Mouse (Mus musculus) hindbrain, postnatal 0 days (tissue): Measurements from ENCODE around the gene Chrdl2. TPM values are rescaled to one million over a fixed set of nuclear protein-coding genes. Genes with fewer than 3 reads are reported as not detected.
"Not testable (repeated sequence)": the region's sequence is repeated elsewhere in the genome, so short reads cannot be mapped to it uniquely, and the experiment has no call there.

Experiments
- ATAC-seq: fragments of 200-750 bp; cut with Nextera tagmentation; 2 replicates; pipeline ENCODE4 v1.8.0; 2017; ENCODE audit warnings: mild to moderate bottlenecking, moderate TSS enrichment, moderate library complexity
- DNase-seq: peaks from one replicate; pipeline ENCODE4 v3.0.0-alpha.2; 2015; ENCODE audit warnings: low spot score
- H3K27ac ChIP-seq: fragments of 300-500 bp; sonication (generic); 2 replicates; pipeline ENCODE4 v1.5.1; 2014; ENCODE audit warnings: mild to moderate bottlenecking
- H3K27me3 ChIP-seq: fragments of 300-500 bp; sonication (generic); 2 replicates; pipeline ENCODE4 v1.6.1; 2014; ENCODE audit warnings: low read length, mixed read lengths; ENCODE audit not compliant: insufficient read depth
- H3K36me3 ChIP-seq: fragments of 300-500 bp; sonication (generic); 2 replicates; pipeline ENCODE4 v1.6.1; 2014; ENCODE audit warnings: low read length, mixed read lengths; ENCODE audit not compliant: insufficient read depth
- H3K4me1 ChIP-seq: fragments of 300-500 bp; sonication (generic); 2 replicates; pipeline ENCODE4 v1.6.1; 2014; ENCODE audit warnings: antibody characterized with exemption, low read length, mixed read lengths; ENCODE audit not compliant: insufficient read depth
- H3K4me2 ChIP-seq: fragments of 300-500 bp; sonication (generic); 2 replicates; pipeline ENCODE4 v1.6.1; 2014; ENCODE audit warnings: low read depth, mild to moderate bottlenecking, low read length, moderate library complexity, mixed read lengths
- H3K4me3 ChIP-seq: fragments of 300-500 bp; sonication (generic); 2 replicates; pipeline ENCODE4 v1.5.1; 2014; ENCODE audit warnings: low read length
- H3K9ac ChIP-seq: fragments of 300-500 bp; sonication (generic); replicated peaks from 2 replicates; pipeline ENCODE4 v1.6.1; 2014; ENCODE audit warnings: mild to moderate bottlenecking, low read length, moderate library complexity, mixed read lengths
- H3K9me3 ChIP-seq: fragments of 300-500 bp; sonication (generic); 2 replicates; pipeline ENCODE4 v1.6.1; 2016; ENCODE audit warnings: low read length, mixed read lengths
- CTCF ChIP-seq: IDR thresholded peaks from 2 replicates; pipeline ENCODE4 v1.5.1; 2016; ENCODE audit warnings: antibody characterized with exemption, control low read depth, low read depth
- WGBS: fragments of 180-500 bp; shearing (Covaris S2); extraction: QIAGEN DNeasy Blood & Tissue Kit; methylation state at CpG from one replicate; pipeline ENCODE4 v1.1.7; 2014; 5-methylcytosine and 5-hydroxymethylcytosine counted together
- polyA plus RNA-seq: library from polyadenylated mRNA; unstranded; fragments of >200 nt; fragmentation: Nextera tagmentation; extraction: Ambion mirVana; gene quantifications from 2 replicates; pipeline ENCODE4 v1.2.1, GENCODE M21; 2015
- total RNA-seq: library from RNA; depleted of rRNA; stranded (reverse); fragments of >200 nt; gene quantifications from 2 replicates; pipeline ENCODE4 v1.2.3, GENCODE M21; 2014

Chrdl2 gene
- total and polyA plus RNA-seq, 2 experiments from 2014 or later = 1.8 to 2.2 TPM

DNA sequence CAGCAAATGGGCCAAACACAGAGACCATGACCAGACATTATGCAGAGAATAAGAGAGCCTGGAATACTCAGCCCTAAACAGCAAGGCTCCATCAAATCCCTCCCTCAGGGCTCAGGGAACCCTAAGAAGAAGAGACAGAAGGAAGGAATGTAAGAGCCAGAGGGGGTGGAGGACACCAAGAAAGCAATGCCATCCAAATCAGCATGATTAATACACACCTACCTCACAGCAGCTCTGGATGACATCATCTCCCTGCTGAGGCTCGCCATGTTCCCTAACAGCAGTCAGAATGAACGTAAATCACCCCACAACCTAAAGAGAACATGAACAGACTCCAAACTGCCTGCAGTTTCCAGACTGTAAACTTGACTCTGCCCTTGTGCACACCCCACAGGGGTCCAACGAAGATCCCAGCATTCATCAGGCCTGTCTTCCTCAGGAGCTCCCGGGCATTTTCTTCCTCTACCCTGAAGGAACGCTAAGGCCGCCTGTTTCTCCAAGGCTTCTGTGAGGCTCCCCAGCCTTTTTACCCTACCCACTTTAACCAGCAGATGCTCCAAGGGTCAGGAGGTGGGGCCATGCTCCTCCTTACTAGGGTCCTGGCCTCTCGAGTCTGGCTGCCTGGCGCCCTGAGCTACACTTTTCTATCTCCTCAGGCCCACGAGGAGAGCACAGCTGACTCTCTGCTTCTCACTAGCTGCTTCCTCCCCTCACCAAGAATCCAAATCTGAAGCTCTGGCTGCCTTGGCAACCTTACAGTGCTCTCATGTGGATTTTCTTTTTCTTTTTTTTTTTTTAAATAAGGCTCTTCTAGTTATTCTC, 40.7 kb upstream of the Chrdl2 start:
- Histone ChIP-seq H3K9ac (peak overlapping the region; percentile 35), H3K36me3 (no peaks in the 10 kb centered on the region)

DNA sequence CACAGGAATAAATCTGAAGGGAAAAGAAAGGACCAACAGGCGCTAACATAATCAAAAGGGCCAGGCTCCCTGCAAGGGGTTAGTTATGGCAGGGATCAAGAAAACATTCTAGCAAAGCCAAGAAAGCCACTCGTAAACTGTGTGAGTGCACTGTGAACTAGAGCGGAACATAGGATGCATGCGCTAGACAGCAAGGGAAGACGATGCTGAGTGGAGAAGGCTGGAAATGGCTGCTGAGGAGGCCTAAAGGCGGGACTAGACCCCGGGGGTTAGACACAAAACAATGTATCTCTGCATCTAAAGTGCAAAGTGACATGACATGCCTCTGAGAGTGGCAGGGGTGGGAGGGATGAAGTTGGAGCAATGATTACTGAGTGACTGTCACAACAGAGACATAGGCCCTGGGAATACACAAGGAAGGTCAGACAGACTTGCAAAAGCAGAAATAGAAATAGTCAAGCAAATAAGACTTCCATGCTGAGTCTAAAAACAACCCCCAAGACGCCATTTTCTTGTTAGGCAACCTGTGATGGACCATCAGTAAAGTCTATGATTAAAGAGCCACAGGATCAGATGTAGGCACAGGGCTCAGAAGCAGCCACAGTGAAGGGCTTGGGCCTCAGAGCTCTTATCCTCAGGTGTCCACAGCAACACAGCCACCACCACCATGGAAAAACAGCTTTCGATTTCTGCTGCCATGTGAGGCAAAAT, 39.8 kb upstream of the Chrdl2 start:
- ATAC-seq (peak; percentile 34; the same call in 1 of the 2 replicates), DNase-seq (peak; percentile 43)
- Histone ChIP-seq H3K4me3 (no peak overlapping the region), H3K27me3 (no peaks in the 10 kb centered on the region), H3K9me3 (no peaks in the 10 kb centered on the region), H3K36me3 (no peaks in the 10 kb centered on the region), H3K4me1 (peaks cover 25% of the 10 kb centered on the region), H3K9ac (0 out of 2 replicates have a peak overlapping the region, but pooled peaks have one; percentile 10), H3K4me2 (peak overlapping the region; percentile 20; the same call in 1 of the 2 replicates), H3K27ac (peak overlapping the region; percentile 88)
- no peak for TF ChIP-seq CTCF
- WGBS = 24% methylated on average over 9 of the region's 9 CpGs

More for the DNA sequence above, 40.7 kb upstream of the Chrdl2 start:
- ATAC-seq = peak; percentile 74
- 8% methylated on average over 9 of the region's 9 CpGs for WGBS
- Histone ChIP-seq H3K27ac (peak overlapping the region; percentile 88), H3K4me3 (no peak overlapping the region), H3K4me2 (peak overlapping the region; percentile 39), H3K27me3 (no peaks in the 10 kb centered on the region), H3K4me1 (peaks cover 25% of the 10 kb centered on the region), H3K9me3 (no peaks in the 10 kb centered on the region)
- no peak for TF ChIP-seq CTCF
- peak; percentile 66 for DNase-seq

DNA sequence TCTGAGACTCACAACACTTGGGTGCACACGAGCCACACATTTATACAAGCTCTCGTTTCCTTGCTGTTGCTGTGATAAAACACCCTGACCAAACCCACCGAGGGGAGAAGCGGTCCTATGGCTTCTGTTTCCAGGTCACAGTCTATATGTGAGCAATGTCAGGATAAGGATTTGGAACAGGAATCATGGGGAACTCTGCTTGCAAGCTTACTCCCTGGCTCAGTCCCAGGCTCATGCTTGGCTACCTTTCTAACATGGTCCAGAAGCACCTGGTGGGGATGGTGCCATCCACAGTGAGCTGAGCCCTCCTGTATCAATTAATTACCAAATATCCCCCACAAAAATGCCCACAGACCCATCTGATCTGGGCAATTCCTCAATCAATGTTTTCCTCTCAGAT, 36.8 kb upstream of the Chrdl2 start:
- H3K36me3 ChIP-seq = no peaks in the 10 kb centered on the region
- TF ChIP-seq CTCF = no peak
- DNase-seq (no peak), ATAC-seq (no peak)
- 71% methylated on average over 4 of the region's 4 CpGs for WGBS
- H3K4me2 ChIP-seq = no peak overlapping the region
- H3K9me3 ChIP-seq = no peaks in the 10 kb centered on the region
- no peak overlapping the region for H3K9ac ChIP-seq
- no peaks in the 10 kb centered on the region for H3K27me3 ChIP-seq
- H3K27ac ChIP-seq = no peak overlapping the region
- no peak overlapping the region for H3K4me3 ChIP-seq
- peaks cover 31% of the 10 kb centered on the region for H3K4me1 ChIP-seq

DNA sequence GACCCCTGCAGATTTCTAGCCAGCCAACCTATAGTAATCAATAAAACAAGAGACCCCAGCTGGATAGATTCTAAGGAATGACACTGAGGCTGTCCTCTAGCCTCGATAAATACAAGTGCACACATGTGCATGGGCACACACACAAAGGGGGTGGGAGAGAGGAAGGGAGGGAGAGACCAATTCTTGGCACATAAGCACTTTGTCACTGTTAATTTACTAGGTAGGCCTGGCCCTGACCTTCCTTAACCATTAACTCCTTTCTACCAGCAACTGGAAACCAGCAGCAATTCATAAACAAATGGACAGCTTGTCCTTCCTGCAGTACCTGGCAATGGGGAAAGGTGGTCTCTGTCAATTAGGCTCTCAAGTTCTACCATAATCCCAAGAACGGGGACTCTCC, 34.0 kb upstream of the Chrdl2 start:
- Histone ChIP-seq H3K4me2 (no peak overlapping the region), H3K9me3 (no peaks in the 10 kb centered on the region), H3K9ac (no peak overlapping the region), H3K4me3 (no peak overlapping the region), H3K27ac (no peak overlapping the region), H3K36me3 (no peaks in the 10 kb centered on the region), H3K4me1 (peaks cover 9% of the 10 kb centered on the region; the same call in 1 of the 2 replicates), H3K27me3 (no peaks in the 10 kb centered on the region)
- ATAC-seq (no peak), DNase-seq (no peak)
- TF ChIP-seq CTCF = no peak
- WGBS = 69% methylated on average over 2 of the region's 2 CpGs

- not testable (repeated sequence) for H3K4me2 ChIP-seq, DNase-seq, H3K27me3 ChIP-seq, H3K9me3 ChIP-seq, H3K9ac ChIP-seq, ATAC-seq, H3K4me3 ChIP-seq, H3K27ac ChIP-seq, H3K36me3 ChIP-seq
- 88% methylated on average over 3 of the region's 3 CpGs for WGBS
- H3K4me1 ChIP-seq = peaks cover 12% of the 10 kb centered on the region; the same call in 1 of the 2 replicates
These were observed 33.1 kb upstream of the Chrdl2 start for GRCm38 (mm10) chr7:99972912-99973311.

- H3K4me1 ChIP-seq = peaks cover 13% of the 10 kb centered on the region; the same call in 1 of the 2 replicates
These were observed 31.6 kb upstream of the Chrdl2 start for GRCm38 (mm10) chr7:99974208-99974970.

More at GRCm38 (mm10) chr7:99974208-99974970, 31.6 kb upstream of the Chrdl2 start:
- Histone ChIP-seq H3K27ac (no peak overlapping the region), H3K9ac (no peak overlapping the region), H3K36me3 (no peaks in the 10 kb centered on the region), H3K4me2 (no peak overlapping the region), H3K4me3 (no peak overlapping the region), H3K9me3 (no peaks in the 10 kb centered on the region), H3K27me3 (no peaks in the 10 kb centered on the region)
- no peak for ATAC-seq
- DNase-seq = no peak
- WGBS = 65% methylated on average over 10 of the region's 10 CpGs
- TF ChIP-seq CTCF = no peak
